Comparison of ENCODE assay signal across 12 mouse cellular contexts in genomic region chr13:83724196-83724595, GRCm38 (mm10).
DNase-seq lines count a peak whose midpoint lies in the region; ATAC-seq lines count a peak whose summit lies in the region.
"Had no signal": no experiment of that assay in that cellular context is flagged by ENCODE, and none has a peak within 500 bp of the region (broad histone marks: within the 10 kb centered on the region; RNA-seq: fewer than 3 reads in every experiment).

No protein-coding gene starts in this region.

- H3K36me3 ChIP-seq in embryonic facial prominence, embryonic 10.5 days (replicated peaks), result no peaks in the 10 kb centered on the region
- H3K36me3 ChIP-seq in hindbrain, embryonic 12.5 days, result no peaks in the 10 kb centered on the region
- no peaks in the 10 kb centered on the region for H3K36me3 ChIP-seq in midbrain, embryonic 16.5 days (ENCODE audit: control insufficient read depth, insufficient read depth, low read length)

- peaks cover 100% of the 10 kb centered on the region for H3K27me3 ChIP-seq in embryonic facial prominence, embryonic 10.5 days (replicated peaks; ENCODE audit: low read depth, poor library complexity, severe bottlenecking)
- peaks cover 27% of the 10 kb centered on the region; the same call in 1 of the 2 replicates for H3K27me3 ChIP-seq in hindbrain, embryonic 12.5 days
- no peaks in the 10 kb centered on the region for H3K27me3 ChIP-seq in midbrain, embryonic 16.5 days (ENCODE audit: control insufficient read depth, insufficient read depth, low read depth, low read length)

- DNase-seq in cerebellum, postnatal 14 days, result peak; percentile 65 to 72
- no peak for DNase-seq in cerebellum, adult 8-10 months
- no peak for DNase-seq in embryonic facial prominence, embryonic 10.5 days (ENCODE audit: low spot score)
- no peak for DNase-seq in spleen, postnatal 4 days (ENCODE audit: low spot score in 2 of 2)
- no peak for DNase-seq in lung, postnatal 14 days
- DNase-seq in thymus, postnatal 14 days, result no peak
- DNase-seq: heart, postnatal 14 days; liver; lung, postnatal 10 days had no signal

- ATAC-seq in hindbrain, embryonic 12.5 days (ENCODE audit: low FRiP score), result no peak
- no peak for ATAC-seq in midbrain, embryonic 16.5 days

- H3K9ac ChIP-seq in hindbrain, embryonic 12.5 days, result peak overlapping the region; percentile 100
- peak overlapping the region; percentile 88 for H3K9ac ChIP-seq in midbrain, embryonic 16.5 days (ENCODE audit: low read depth, low read length)

- peaks cover 12% of the 10 kb centered on the region for H3K4me1 ChIP-seq in embryonic facial prominence, embryonic 10.5 days
- no peaks in the 10 kb centered on the region for H3K4me1 ChIP-seq in hindbrain, embryonic 12.5 days
- H3K4me1 ChIP-seq in midbrain, embryonic 16.5 days (ENCODE audit: control insufficient read depth, insufficient read depth, low read length), result no peaks in the 10 kb centered on the region

- H3K27ac ChIP-seq in embryonic facial prominence, embryonic 10.5 days (replicated peaks), result no peak overlapping the region
- H3K27ac ChIP-seq in hindbrain, embryonic 12.5 days, result peak overlapping the region; percentile 100
- peak overlapping the region; percentile 100 for H3K27ac ChIP-seq in midbrain, embryonic 16.5 days (ENCODE audit: low read length)

- peak overlapping the region; percentile 69 for H3K4me2 ChIP-seq in hindbrain, embryonic 12.5 days (replicated peaks)
- peak overlapping the region; percentile 71 for H3K4me2 ChIP-seq in midbrain, embryonic 16.5 days (ENCODE audit: low read length)

- no peaks in the 10 kb centered on the region for H3K9me3 ChIP-seq in embryonic facial prominence, embryonic 10.5 days
- H3K9me3 ChIP-seq in hindbrain, embryonic 12.5 days (replicated peaks), result no peaks in the 10 kb centered on the region
- no peaks in the 10 kb centered on the region for H3K9me3 ChIP-seq in midbrain, embryonic 16.5 days (replicated peaks; ENCODE audit: control insufficient read depth, low read length, poor library complexity, severe bottlenecking)

- H3K4me3 ChIP-seq in embryonic facial prominence, embryonic 10.5 days, result peak overlapping the region; percentile 54; the same call in 1 of the 2 replicates
- H3K4me3 ChIP-seq in hindbrain, embryonic 12.5 days, result peak overlapping the region; percentile 84
- H3K4me3 ChIP-seq in midbrain, embryonic 16.5 days (ENCODE audit: low read depth, low read length), result peak overlapping the region; percentile 70
- H3K4me3 ChIP-seq: myocyte had no signal

- WGBS in embryonic facial prominence, embryonic 10.5 days, result 22% methylated on average over 3 of the region's 3 CpGs
- WGBS in hindbrain, embryonic 12.5 days, result 11% methylated on average over 3 of the region's 3 CpGs
- WGBS in midbrain, embryonic 16.5 days, result 21% methylated on average over 3 of the region's 3 CpGs

Comparison
In these comparisons a context has a peak if more than half of its experiments do, and no peak if none do; other contexts are left out.
1. DNase-seq: peak in cerebellum, postnatal 14 days (2 of 2); none in cerebellum, adult 8-10 months (single experiment), embryonic facial prominence, embryonic 10.5 days (single experiment), spleen, postnatal 4 days (0 of 2), lung, postnatal 14 days (single experiment) and thymus, postnatal 14 days (single experiment).
2. Peak in every context shown above with its lines, with median percentiles within 50 percentile points of each other: H3K4me3 ChIP-seq.